Mouse (Mus musculus): ENCODE measurements around the gene Krt80.

DNA sequence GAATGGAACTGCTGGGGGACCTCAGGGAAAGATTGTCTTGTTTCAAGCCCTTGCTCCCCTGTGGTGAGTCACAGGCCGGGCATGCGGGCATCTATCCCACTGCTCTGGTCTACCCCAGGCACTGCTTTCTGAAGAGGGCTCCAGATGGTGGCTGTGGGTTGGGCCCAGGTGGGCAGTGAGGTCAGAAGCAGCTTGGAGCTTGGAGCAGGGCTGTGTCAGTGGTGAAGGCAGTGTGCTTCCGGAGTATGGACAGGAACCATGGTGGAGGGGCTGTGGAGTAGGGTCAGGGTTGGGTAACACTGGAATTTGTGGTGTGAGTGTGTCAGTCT is 40.4 kb downstream of the Krt80 start:
- TF ChIP-seq CTCF (conservative IDR thresholded peaks at IDR 0.05; ENCODE audit: low read length) (no peak), POU5F1 (IDR thresholded peaks at IDR 0.05; ENCODE audit: borderline replicate concordance, low read length) (no peak), NANOG (IDR thresholded peaks at IDR 0.05; ENCODE audit: borderline replicate concordance, low read length) (no peak)

Measured in E14TG2a.4 (cell line).